Mouse (Mus musculus): ENCODE results near the gene Vps37d.

Vps37d gene

DNA sequence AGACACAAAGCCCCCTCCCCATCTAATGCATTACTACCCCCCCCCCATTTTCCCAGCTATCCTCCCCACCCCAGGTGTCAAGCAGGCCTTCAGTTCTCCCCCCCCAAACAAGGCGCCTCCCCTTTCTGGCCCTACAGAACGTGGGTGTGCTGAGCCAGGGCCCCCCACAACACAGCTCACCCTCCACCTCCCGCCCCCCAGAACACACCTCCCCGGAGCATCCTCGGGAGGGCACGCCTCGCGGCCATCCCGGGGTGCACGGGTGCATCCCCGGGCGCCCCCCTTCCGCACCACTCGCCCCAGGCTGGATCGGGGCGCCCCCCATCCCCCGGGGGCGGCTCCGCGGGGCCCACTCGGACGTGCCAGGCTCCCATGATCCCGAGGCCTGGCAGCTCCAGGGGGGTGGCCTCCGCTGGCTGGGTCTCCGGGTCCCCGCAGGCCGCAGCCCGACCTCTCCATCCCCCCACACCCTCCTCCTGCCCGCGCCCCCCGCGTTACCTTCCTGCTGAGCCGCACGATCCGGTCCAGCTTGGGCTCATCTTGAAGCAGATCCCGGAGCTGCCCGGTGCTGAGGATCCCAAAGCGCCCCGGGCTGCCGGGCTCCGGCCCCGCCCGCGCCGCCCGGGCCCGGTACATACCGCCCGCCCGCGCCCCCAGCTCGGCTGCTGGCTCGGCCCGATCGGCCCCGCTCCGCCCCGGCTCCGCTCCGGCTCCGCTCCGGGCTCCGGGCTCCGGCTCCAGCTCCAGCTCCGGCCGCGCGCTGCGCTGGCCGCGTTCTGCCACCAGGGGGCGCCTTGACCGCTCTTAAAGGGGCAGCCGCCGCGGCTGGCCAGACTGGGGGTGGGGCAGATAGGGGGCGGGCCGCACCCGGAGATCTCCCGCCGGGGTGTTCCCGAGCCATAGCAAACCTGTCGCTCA, at the start of gene Vps37d:
TSS of gene Vps37d (minus strand) at position 703 of the 918 bp plus-strand sequence.
- DNase-seq (ENCODE audit: extremely low read depth, low read depth, low spot score), result no peak

DNA sequence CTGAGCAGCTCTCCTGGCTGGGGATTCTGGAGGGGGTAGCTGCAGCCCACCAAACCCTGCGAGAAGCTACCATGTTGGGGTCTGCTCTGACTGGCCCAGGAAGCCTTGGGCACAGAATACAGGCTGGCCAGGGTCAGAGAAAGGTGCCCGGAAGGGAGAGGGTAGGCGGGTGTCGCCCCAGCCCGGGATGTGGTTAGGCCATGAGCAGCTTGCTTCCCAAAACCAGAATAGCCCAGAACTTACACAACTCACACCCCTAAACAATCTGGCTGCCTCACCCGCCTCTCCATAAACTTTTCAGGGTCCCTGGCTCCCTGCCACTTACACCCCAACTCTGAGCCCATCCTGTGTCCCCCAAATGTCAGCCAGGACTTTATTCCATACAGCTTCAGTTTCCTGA, 49.6 kb upstream of the Vps37d start:
- no peak for DNase-seq (ENCODE audit: extremely low read depth, low read depth, low spot score)

DNA sequence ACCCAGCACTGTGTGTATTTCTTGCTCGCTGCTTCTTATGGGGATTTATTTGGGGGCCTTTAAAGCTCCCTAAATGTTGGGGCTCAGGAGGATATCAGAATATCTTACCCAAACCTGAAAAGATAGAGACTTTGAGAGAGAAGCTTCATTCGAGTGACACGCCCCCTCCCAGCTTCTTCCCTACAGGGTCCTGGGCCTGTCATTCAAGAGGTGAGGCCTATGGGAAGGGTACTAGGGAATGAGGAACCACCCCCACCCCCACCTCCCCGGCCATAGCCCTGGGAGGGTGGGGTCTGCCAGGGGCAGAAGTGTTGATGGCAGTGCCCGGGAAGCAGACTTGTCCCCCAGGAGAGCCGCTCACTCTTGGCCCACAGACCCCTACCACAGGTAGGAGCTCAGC, 48.1 kb upstream of the Vps37d start:
- DNase-seq (ENCODE audit: extremely low read depth, low read depth, low spot score), result no peak

DNA sequence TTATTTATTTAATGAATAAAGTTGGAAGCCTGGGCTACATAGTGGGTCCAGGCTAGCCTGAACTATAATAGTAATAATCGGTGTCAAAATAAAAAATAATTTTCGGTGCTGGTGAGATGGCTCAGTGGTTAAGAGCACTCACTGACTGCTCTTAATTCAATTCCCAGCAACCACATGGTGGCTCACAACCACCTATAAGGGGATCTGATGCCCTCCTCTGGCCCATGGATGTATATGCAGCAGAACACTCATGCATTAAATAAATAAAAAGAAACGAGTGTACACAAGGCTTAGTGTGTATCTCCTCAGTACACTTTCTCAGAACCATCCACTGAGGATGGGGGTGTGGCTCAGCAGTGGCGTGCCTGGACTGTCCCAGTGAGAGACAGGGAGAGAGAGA, 42.7 kb upstream of the Vps37d start:
- no peak for DNase-seq (ENCODE audit: extremely low read depth, low read depth, low spot score)

GRCm38 (mm10) chr5:135118589-135119081, 40.6 kb upstream of the Vps37d start:
- DNase-seq (ENCODE audit: extremely low read depth, low read depth, low spot score), result no peak

DNA sequence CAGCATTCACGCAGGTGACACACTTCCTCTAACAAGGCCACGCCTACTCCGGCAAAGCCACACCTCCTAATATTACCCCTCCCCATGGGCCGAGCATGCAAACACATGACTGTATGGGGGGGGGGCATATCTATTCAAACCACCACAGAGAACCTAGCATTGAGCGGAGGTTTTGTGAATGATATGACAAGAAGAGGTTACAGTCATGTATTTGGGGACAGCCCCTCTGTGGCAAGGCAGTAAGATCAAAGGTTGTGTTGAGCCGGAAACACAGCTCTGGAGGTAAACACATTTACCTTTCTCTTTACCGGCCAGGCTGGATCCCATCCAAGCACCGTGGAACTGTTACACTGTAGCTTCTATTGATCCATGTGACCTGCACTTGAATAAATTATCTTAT, 37.2 kb upstream of the Vps37d start:
- DNase-seq (ENCODE audit: extremely low read depth, low read depth, low spot score), result no peak

DNA sequence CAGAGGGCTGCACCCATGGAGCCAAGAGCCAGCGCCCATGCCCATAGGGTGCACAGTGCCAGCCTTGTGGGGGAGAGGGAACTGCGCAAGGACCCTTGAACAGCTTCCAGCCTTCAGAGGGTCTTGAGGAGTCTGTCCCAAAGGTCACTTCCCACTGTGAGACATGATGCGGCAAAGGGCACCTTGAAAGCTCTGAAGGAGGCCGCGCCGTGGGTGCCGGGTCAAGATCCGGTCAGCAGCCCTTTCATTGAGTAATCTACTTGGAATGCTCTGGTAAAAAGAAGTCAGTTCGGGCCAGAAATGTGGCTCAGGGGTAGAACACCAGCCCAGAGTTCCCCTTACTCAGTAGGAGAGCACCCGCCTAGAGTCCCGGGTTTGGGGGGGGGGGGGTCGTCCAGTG, 35.7 kb upstream of the Vps37d start:
- DNase-seq (ENCODE audit: extremely low read depth, low read depth, low spot score), result no peak

- no peak for DNase-seq (ENCODE audit: extremely low read depth, low read depth, low spot score)
Observed at GRCm38 (mm10) chr5:135109976-135110375, 31.9 kb upstream of the Vps37d start.

GRCm38 (mm10) chr5:135109426-135109825, 31.4 kb upstream of the Vps37d start:
- no peak for DNase-seq (ENCODE audit: extremely low read depth, low read depth, low spot score)

DNA sequence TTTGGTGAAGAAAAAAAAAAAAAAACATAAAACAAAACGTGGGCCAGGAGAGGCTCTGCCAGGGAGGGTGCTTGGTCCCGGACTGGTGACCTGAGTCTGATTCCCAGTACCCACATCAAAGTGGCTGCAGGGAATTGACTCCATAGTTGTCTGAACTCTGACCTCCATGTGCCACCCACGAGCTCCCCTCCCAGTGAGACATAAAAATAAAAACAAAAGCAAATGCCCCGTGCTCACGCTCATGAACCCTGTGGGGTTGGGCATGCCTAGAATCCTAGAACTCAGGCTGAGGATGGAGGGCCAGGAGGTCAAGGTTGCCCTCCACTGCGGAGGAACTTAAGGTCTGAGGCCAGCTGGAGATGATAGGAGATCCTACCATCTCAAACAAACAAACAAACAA, 31.0 kb upstream of the Vps37d start:
- no peak for DNase-seq (ENCODE audit: extremely low read depth, low read depth, low spot score)

- DNase-seq (ENCODE audit: extremely low read depth, low read depth, low spot score), result no peak
Observed at GRCm38 (mm10) chr5:135107521-135108501, 29.7 kb upstream of the Vps37d start.

GRCm38 (mm10) chr5:135106758-135107256, 28.7 kb upstream of the Vps37d start:
- peak; percentile 58 for DNase-seq (ENCODE audit: extremely low read depth, low read depth, low spot score)

GRCm38 (mm10) chr5:135103999-135104660, 26.1 kb upstream of the Vps37d start:
- no peak for DNase-seq (ENCODE audit: extremely low read depth, low read depth, low spot score)

- DNase-seq (ENCODE audit: extremely low read depth, low read depth, low spot score), result no peak
Observed at GRCm38 (mm10) chr5:135100981-135101380, 22.9 kb upstream of the Vps37d start.

GRCm38 (mm10) chr5:135089653-135090052, 11.6 kb upstream of the Vps37d start, which contains the start of gene Mlxipl:
Gene Mlxipl (plus strand): TSS chr5:135089890.
- no peak for DNase-seq (ENCODE audit: extremely low read depth, low read depth, low spot score)

- no peak for DNase-seq (ENCODE audit: extremely low read depth, low read depth, low spot score)
Observed at GRCm38 (mm10) chr5:135086871-135087270, 8.8 kb upstream of the Vps37d start.

GRCm38 (mm10) chr5:135080539-135080938, 2.5 kb upstream of the Vps37d start:
- DNase-seq (ENCODE audit: extremely low read depth, low read depth, low spot score), result no peak

- no peak for DNase-seq (ENCODE audit: extremely low read depth, low read depth, low spot score)
Observed at GRCm38 (mm10) chr5:135079578-135079977, 1.5 kb upstream of the Vps37d start.

DNA sequence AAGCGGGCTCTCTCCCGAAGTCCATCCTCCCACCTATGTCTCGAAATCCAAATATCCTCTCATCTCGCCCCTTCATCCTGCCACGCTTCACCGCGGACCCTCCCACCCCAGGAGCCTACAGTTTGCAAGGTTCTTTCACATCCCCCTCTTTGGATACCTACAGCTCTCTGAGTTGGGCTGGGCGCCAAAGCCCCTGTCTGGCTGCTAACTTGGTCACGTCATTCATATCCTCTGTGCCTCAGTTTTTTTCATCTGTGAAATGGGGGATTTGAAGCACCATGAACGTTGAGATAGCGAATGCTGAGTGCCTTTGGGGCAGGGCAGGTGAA, 380 bp upstream of the Vps37d start:
- no peak for DNase-seq (ENCODE audit: extremely low read depth, low read depth, low spot score)

GRCm38 (mm10) chr5:135076931-135077505, 1.0 kb downstream of the Vps37d start:
- DNase-seq (ENCODE audit: extremely low read depth, low read depth, low spot score), result no peak
